Mouse (Mus musculus): ENCODE measurements around the gene Pcdh15. TPM values are rescaled to one million over a fixed set of nuclear protein-coding genes. Genes with fewer than 3 reads are reported as not detected.

Pcdh15 gene
- total and polyA plus RNA-seq, 2 experiments from 2014 or later, result 0.27 to 0.46 TPM

DNA sequence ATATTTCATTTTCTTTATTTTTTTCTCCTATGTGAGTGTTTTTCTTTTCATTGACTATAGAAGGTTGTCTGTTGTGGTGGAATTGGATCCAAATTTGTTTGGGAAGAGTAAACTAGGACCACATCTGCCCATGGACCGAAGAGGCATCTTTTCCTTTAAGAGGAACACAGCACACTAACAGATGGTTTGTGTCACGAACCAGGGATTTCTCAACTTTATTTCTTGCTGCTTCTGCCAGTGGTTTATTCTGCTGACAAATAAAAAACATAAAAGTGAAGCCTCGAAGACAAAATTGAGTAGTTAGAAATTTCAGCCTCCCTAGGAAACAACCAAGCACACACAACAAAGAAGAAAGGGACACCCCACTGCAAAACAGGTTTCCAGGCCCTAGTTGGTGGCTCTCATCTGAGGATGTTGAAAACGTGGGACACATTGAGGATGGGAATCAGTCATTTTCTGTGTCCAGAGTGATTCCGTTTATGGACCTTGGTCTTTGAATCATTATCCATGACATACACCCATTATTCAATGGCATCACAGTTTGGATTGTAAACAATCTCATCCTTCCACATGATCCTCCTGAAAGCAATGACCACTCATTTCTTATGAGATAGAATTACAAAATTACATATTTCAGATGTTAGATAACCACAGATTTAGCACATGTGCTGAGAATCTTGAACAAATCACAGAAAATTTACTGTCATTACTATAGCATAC lies 1206.5 kb downstream of the Pcdh15 start:
- no peak overlapping the region for H3K9ac ChIP-seq (replicated peaks; ENCODE audit: low read depth, low read length)
- no peaks in the 10 kb centered on the region for H3K4me1 ChIP-seq (ENCODE audit: control insufficient read depth, insufficient read depth)
- H3K4me3 ChIP-seq (ENCODE audit: low read depth, low read length), result no peak overlapping the region
- WGBS, result 57% methylated on average over 5 of the region's 5 CpGs
- no peak overlapping the region for H3K4me2 ChIP-seq (ENCODE audit: low read depth, low read length)
- TF ChIP-seq CTCF (IDR thresholded peaks at IDR 0.05; ENCODE audit: low read depth), result no peak
- TF ChIP-seq EP300 (IDR thresholded peaks at IDR 0.05; ENCODE audit: low read depth), result no peak
- ATAC-seq (ENCODE audit: insufficient read depth, low read depth), result no peak
- no peak overlapping the region for H3K27ac ChIP-seq (ENCODE audit: low read depth)
- H3K9me3 ChIP-seq (replicated peaks; ENCODE audit: control insufficient read depth, low read length), result no peaks in the 10 kb centered on the region
- H3K36me3 ChIP-seq (replicated peaks; ENCODE audit: control insufficient read depth, insufficient read depth, low read length), result no peaks in the 10 kb centered on the region
- DNase-seq (ENCODE audit: low spot score), result no peak
- no peaks in the 10 kb centered on the region for H3K27me3 ChIP-seq (ENCODE audit: control insufficient read depth, insufficient read depth, low read length)

DNA sequence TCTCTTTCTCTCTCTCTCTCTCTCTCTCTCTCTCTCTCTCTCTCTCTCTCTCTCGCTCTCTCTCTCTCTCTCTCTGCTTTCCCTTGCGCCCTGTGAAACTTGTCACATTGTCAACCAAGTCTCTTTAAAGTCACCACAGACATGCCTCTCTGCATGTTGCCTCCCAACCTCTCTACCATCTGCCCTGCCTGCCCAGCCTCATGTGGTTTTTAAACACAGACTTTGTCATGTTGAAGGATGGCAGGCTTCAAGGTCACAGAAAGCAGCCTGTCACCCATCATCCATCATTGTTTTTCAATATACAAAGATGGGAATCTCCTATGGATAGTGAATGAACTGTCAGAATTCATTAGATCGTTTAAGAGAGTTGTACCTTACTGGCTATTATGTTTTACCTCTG lies 1207.9 kb downstream of the Pcdh15 start:
- H3K27me3 ChIP-seq (ENCODE audit: control insufficient read depth, insufficient read depth, low read length), result no peaks in the 10 kb centered on the region
- H3K4me2 ChIP-seq (ENCODE audit: low read depth, low read length), result no peak overlapping the region
- WGBS, result 73% methylated on average over 3 of the region's 3 CpGs
- H3K36me3 ChIP-seq (replicated peaks; ENCODE audit: control insufficient read depth, insufficient read depth, low read length), result no peaks in the 10 kb centered on the region
- no peak overlapping the region for H3K9ac ChIP-seq (replicated peaks; ENCODE audit: low read depth, low read length)
- ATAC-seq (ENCODE audit: insufficient read depth, low read depth) (no peak), DNase-seq (ENCODE audit: low spot score) (no peak)
- H3K4me1 ChIP-seq (ENCODE audit: control insufficient read depth, insufficient read depth), result no peaks in the 10 kb centered on the region
- H3K4me3 ChIP-seq (ENCODE audit: low read depth, low read length), result no peak overlapping the region
- no peaks in the 10 kb centered on the region for H3K9me3 ChIP-seq (replicated peaks; ENCODE audit: control insufficient read depth, low read length)
- no peak overlapping the region for H3K27ac ChIP-seq (ENCODE audit: low read depth)
- no peak for TF ChIP-seq EP300 (IDR thresholded peaks at IDR 0.05; ENCODE audit: low read depth)
- no peak for TF ChIP-seq CTCF (IDR thresholded peaks at IDR 0.05; ENCODE audit: low read depth)

DNA sequence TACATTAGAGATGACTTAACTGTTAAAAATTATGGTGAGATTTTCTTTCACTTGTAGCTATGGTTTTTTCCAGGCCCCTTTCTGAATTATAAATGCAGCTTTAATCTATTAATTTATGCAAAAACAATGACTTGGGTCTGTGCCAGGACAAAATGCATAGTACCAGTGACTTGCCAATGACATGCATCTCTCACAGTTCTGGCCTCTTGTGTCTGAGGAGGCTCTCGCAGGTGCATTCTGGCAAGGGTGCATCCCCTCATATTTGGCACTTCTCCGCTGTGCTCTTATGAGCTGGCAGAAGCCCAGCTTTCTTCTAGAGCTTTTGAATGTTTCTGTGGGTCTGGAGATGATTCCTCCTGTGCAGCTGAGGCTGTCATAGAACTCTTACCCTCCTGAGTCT lies 1216.9 kb downstream of the Pcdh15 start:
- Histone ChIP-seq H3K36me3 (replicated peaks; ENCODE audit: control insufficient read depth, insufficient read depth, low read length) (no peaks in the 10 kb centered on the region), H3K9me3 (replicated peaks; ENCODE audit: control insufficient read depth, low read length) (no peaks in the 10 kb centered on the region), H3K27me3 (ENCODE audit: control insufficient read depth, insufficient read depth, low read length) (no peaks in the 10 kb centered on the region), H3K9ac (replicated peaks; ENCODE audit: low read depth, low read length) (no peak overlapping the region), H3K4me1 (ENCODE audit: control insufficient read depth, insufficient read depth) (no peaks in the 10 kb centered on the region), H3K4me2 (ENCODE audit: low read depth, low read length) (no peak overlapping the region), H3K4me3 (ENCODE audit: low read depth, low read length) (no peak overlapping the region), H3K27ac (ENCODE audit: low read depth) (no peak overlapping the region)
- ATAC-seq (ENCODE audit: insufficient read depth, low read depth) (no peak), DNase-seq (ENCODE audit: low spot score) (no peak)
- TF ChIP-seq EP300 (IDR thresholded peaks at IDR 0.05; ENCODE audit: low read depth) (no peak), CTCF (IDR thresholded peaks at IDR 0.05; ENCODE audit: low read depth) (no peak)
- 33% methylated on average over 2 of the region's 2 CpGs for WGBS

DNA sequence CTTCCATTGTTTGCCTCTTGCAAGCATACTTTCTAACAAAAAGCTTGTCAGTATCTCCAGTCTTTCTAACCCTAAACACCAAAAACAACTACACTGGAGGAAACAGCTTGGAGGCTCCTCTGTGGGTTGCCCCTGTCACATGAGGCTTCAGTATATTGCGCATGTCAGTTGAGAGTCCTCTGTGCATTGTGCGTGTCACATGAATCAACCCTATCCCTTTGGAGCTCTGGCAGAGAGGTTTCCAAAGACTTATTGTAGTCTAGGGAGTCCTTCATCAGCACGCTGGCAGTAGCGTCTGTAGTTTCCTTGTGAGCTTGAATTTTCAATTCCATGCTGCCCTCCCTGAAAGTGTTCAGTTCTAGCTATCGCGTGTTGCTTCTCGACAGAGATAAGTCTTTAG lies 1236.3 kb downstream of the Pcdh15 start:
- WGBS, result 87% methylated on average over 7 of the region's 7 CpGs
- TF ChIP-seq EP300 (IDR thresholded peaks at IDR 0.05; ENCODE audit: low read depth) (no peak), CTCF (IDR thresholded peaks at IDR 0.05; ENCODE audit: low read depth) (no peak)
- no peak for DNase-seq (ENCODE audit: low spot score)
- H3K4me1 ChIP-seq (ENCODE audit: control insufficient read depth, insufficient read depth), result no peaks in the 10 kb centered on the region
- no peak overlapping the region for H3K4me2 ChIP-seq (ENCODE audit: low read depth, low read length)
- ATAC-seq (ENCODE audit: insufficient read depth, low read depth), result no peak
- no peaks in the 10 kb centered on the region for H3K36me3 ChIP-seq (replicated peaks; ENCODE audit: control insufficient read depth, insufficient read depth, low read length)
- H3K9me3 ChIP-seq (replicated peaks; ENCODE audit: control insufficient read depth, low read length), result no peaks in the 10 kb centered on the region
- H3K9ac ChIP-seq (replicated peaks; ENCODE audit: low read depth, low read length), result no peak overlapping the region
- H3K4me3 ChIP-seq (ENCODE audit: low read depth, low read length), result no peak overlapping the region
- H3K27me3 ChIP-seq (ENCODE audit: control insufficient read depth, insufficient read depth, low read length), result no peaks in the 10 kb centered on the region
- H3K27ac ChIP-seq (ENCODE audit: low read depth), result no peak overlapping the region

DNA sequence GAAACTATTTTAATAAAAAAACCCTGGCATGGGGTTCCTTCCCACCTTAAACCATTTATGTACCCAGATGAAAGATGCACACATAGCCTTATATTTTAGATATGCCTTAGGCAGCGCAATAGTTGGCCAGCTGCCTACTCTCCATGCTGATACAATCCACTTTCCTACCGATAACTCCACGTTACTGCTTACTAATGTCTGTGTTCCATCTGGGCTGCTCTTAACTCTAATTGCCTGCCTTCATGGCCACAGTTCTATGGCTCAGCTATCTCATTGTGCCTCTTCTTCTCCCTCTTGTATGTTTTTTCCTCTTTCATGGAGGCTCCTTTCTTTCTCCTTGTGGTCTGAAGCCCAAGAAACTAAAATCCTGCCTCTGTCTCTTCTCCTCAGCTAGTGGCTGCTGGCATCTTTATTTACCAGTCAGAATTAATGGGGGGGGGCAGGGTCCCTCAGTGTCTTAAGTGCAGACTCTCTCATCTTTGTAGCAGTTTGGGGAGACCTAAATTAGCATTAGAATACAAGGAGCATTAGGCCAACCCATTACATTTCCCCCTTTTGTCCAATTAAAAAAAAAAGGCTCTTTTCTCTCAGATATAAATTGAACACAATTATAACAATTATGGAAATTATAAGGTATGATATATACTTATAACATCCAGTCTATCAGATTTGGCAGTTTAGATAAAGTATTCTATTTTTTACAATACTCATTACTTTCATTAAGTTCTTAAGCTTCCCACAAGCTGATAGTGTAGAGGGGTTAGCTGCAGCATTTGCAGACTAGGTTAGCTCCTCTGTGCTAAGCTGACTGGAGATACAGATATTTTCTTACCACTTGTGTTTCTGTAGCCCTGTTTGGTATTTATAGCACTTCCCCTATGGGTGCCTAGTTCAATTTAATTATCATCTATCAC lies 1240.4 kb downstream of the Pcdh15 start:
- no peak overlapping the region for H3K4me2 ChIP-seq (ENCODE audit: low read depth, low read length)
- DNase-seq (ENCODE audit: low spot score) (no peak), ATAC-seq (ENCODE audit: insufficient read depth, low read depth) (no peak)
- H3K9me3 ChIP-seq (replicated peaks; ENCODE audit: control insufficient read depth, low read length), result no peaks in the 10 kb centered on the region
- no peaks in the 10 kb centered on the region for H3K4me1 ChIP-seq (ENCODE audit: control insufficient read depth, insufficient read depth)
- 38% methylated on average over 3 of the region's 3 CpGs for WGBS
- H3K36me3 ChIP-seq (replicated peaks; ENCODE audit: control insufficient read depth, insufficient read depth, low read length), result no peaks in the 10 kb centered on the region
- no peak overlapping the region for H3K27ac ChIP-seq (ENCODE audit: low read depth)
- TF ChIP-seq CTCF (IDR thresholded peaks at IDR 0.05; ENCODE audit: low read depth) (no peak), EP300 (IDR thresholded peaks at IDR 0.05; ENCODE audit: low read depth) (no peak)
- H3K4me3 ChIP-seq (ENCODE audit: low read depth, low read length), result no peak overlapping the region
- no peaks in the 10 kb centered on the region for H3K27me3 ChIP-seq (ENCODE audit: control insufficient read depth, insufficient read depth, low read length)
- no peak overlapping the region for H3K9ac ChIP-seq (replicated peaks; ENCODE audit: low read depth, low read length)
